Mouse (Mus musculus) cortical plate, adult 2 months (tissue): Measurements from ENCODE around the gene Lsm10.

Source experiments
- CTCF ChIP-seq: fragments of 200-500 bp; IDR thresholded peaks from 2 replicates; pipeline ENCODE4 v1.5.1; 2011; ENCODE audit warnings: mild to moderate bottlenecking, control low read depth, low read length; ENCODE audit not compliant: insufficient read depth; ENCODE audit errors: extremely low read depth
- POLR2A ChIP-seq: fragments of 200-500 bp; IDR thresholded peaks from 2 replicates; pipeline ENCODE4 v1.6.1; 2011; ENCODE audit warnings: mild to moderate bottlenecking, low read length, control low read depth; ENCODE audit not compliant: insufficient read depth; ENCODE audit errors: extremely low read depth

DNA sequence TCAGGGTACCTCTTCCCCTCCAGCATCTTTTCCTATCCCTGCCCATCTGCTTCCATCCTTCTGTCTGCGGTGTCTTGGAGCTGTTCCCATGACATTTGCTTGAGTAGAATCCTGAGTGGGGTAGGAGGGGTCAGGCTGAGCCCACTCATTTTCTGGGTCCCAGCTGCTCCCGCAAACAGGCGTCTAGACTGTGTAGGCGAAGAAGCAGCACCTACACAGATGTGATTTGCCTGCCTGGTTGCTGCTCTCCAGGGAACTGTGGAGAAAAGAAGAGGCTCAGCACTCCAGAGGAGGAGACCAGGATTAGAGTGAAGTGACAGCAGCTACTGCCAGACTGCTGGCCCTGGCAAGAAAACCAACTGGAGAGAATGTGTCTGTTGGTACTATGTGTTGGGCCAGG lies 22.2 kb downstream of the Lsm10 start:
- TF ChIP-seq POLR2A (no peak), CTCF (no peak)
